9 mouse cellular contexts compared by ENCODE assay signal in the genomic region with DNA sequence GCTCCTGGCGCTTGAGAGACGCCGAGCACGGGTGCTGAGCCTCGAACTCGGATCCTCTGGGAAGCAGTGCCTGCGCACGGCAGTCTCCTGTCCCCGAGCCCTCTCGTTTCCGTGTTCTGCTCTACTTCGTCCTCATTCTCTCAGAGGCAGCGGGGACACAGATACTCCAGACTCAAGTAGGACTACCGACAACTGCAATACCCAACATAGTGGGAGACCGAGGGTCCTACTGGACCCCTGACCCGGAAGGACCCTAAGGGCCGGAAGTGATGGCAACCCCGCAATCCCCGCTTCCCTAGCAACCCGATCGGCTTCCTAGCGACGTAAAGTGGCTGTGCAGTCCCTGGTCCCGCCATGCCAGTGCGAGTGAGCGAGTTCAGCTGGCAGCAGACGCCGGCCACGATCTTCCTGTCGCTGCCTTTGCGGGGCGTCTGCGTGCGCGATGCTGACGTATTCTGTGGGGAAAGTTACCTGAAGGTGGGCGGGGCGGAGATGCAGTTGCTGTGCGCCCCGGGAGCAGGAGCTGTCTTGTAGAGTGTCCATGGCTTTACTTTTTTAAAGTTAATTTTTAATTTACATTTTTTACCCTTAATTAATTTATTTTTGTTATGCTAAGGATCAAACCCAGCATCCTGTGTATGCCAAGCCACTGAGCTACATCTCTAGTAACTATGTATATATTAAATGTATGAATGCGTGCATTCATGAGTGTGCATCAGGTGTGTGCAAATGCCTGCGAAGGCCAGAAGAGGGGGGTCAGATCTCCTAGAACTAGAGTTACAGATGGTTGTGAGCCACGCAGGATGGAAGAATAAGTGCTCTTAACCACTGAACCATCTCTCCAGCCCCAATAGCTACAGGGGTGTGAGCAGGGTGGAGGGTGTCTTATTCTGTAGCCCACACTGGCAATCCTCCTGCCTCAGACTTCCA. TPM values are rescaled to one million over a fixed set of nuclear protein-coding genes. Genes with fewer than 3 reads are reported as not detected.
DNase-seq lines count a peak whose midpoint lies in the region; ATAC-seq lines count a peak whose summit lies in the region.
"Had no signal": no experiment of that assay in that cellular context is flagged by ENCODE, and none has a peak within 500 bp of the region (broad histone marks: within the 10 kb centered on the region; RNA-seq: fewer than 3 reads in every experiment).

Gene Dyx1c1 (plus strand): TSS at position 265 of the 930 bp plus-strand sequence.
Gene Gm44503 (plus strand): TSS at position 332 of the 930 bp plus-strand sequence.

- DNase-seq in R1 (ENCODE audit: low read depth, low spot score): peak; percentile 88
- peak; percentile 77 to 84 for DNase-seq in cerebellum, postnatal 14 days
- peak; percentile 72 for DNase-seq in gastrocnemius, adult 18-20 months (ENCODE audit: low spot score)
- DNase-seq in left cerebral cortex, adult 11 months (ENCODE audit: low spot score): peak; percentile 65
- DNase-seq in lung, postnatal 36 days: peak; percentile 88
- DNase-seq in retina, postnatal 1 day: peak; percentile 95
- DNase-seq in thymus, postnatal 4 days: peak; percentile 85

- peak; percentile 97 for ATAC-seq in hindbrain, embryonic 16.5 days

- 2% methylated on average over 43 of the region's 43 CpGs for WGBS in hindbrain, embryonic 16.5 days

- peak within 1 kb of the TSS; percentile 69 for H3K9ac ChIP-seq in hindbrain, embryonic 16.5 days (ENCODE audit: low read depth, low read length)

- H3K27ac ChIP-seq in hindbrain, embryonic 16.5 days (ENCODE audit: low read depth, low read length): peak within 1 kb of the TSS; percentile 74

- H3K27me3 ChIP-seq in hindbrain, embryonic 16.5 days (replicated peaks; ENCODE audit: control insufficient read depth, insufficient read depth, low read length): no peaks in the 10 kb centered on the region

- peak within 1 kb of the TSS; percentile 82 for H3K4me2 ChIP-seq in hindbrain, embryonic 16.5 days (ENCODE audit: low read length)

- H3K9me3 ChIP-seq in hindbrain, embryonic 16.5 days (ENCODE audit: control insufficient read depth, low read length): no peaks in the 10 kb centered on the region

- peaks cover 8% of the 10 kb centered on the region for H3K4me1 ChIP-seq in hindbrain, embryonic 16.5 days (ENCODE audit: control insufficient read depth, insufficient read depth, low read depth, low read length)

- H3K36me3 ChIP-seq in hindbrain, embryonic 16.5 days (ENCODE audit: control insufficient read depth, insufficient read depth, low read length): no peaks in the 10 kb centered on the region

- H3K4me3 ChIP-seq in hindbrain, embryonic 16.5 days (ENCODE audit: low read length): peak within 1 kb of the TSS; percentile 74
- H3K4me3 ChIP-seq: myocyte had no signal

RNA-seq across cellular contexts. Expression of gene Dyx1c1, which starts in this region (rescaled TPM):
- total RNA-seq in gastrocnemius, adult 18-20 months (2021): 1 to 10 TPM in 1 of 2 experiments, under 1 TPM in 1; 1.00 to 1.0 TPM
- 2.4 and 2.5 TPM in 2 replicates for polyA plus RNA-seq in hindbrain, embryonic 16.5 days (2015; fragmentation: Nextera tagmentation; extraction: Ambion mirVana)
- polyA plus RNA-seq: myocyte had no signal

RNA-seq across cellular contexts. Expression of gene Gm44503, which starts in this region (rescaled TPM):
- not detected for total RNA-seq in gastrocnemius, adult 18-20 months (2021)
- polyA plus RNA-seq in hindbrain, embryonic 16.5 days (2015; fragmentation: Nextera tagmentation; extraction: Ambion mirVana): not detected in 2 replicates

Comparison
In these comparisons a context has a peak if more than half of its experiments do, and no peak if none do; other contexts are left out.
1. Peak in every context shown above with its lines: DNase-seq, ATAC-seq, H3K4me3 ChIP-seq and H3K27ac ChIP-seq.